Mouse (Mus musculus): ENCODE measurements around the gene Zkscan16. TPM values are rescaled to one million over a fixed set of nuclear protein-coding genes. Genes with fewer than 3 reads are reported as not detected.

Zkscan16 gene
- polyA plus RNA-seq (2012; rRNA removed), result 2.9 and 3.2 TPM in 2 replicates

GRCm38 (mm10) chr4:58943420-58944205, at the start of gene Zkscan16:
Gene Zkscan16 (plus strand): TSS chr4:58943628.

GRCm38 (mm10) chr4:58912629-58913335, 30.6 kb upstream of the Zkscan16 start, which contains the start of gene Ecpas:
Gene Ecpas (minus strand): TSS chr4:58912749.

GRCm38 (mm10) chr4:58986540-58987190, 43.2 kb downstream of the Zkscan16 start, which contains the start of gene Ptgr1:
Gene Ptgr1 (minus strand): TSS chr4:58987119.

DNA sequence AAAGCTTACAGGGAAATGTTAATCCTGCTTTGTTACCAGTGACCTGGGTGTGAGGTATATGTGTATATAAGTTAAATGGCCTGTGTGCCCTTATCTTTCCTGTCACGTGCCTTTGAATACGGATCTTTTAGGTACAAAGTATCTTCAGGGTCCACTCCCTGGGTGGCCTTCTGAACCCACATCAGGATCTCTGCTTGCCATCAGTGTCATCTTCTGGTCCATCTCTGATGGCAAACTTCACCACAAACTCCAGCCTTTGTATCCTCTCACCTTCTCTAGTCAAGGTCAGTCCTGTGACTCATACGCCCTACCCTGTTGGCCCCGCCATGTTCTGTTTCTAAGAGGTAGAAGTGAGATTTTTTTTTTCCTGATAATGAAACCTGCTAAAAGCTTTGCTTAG, 51.3 kb downstream of the Zkscan16 start, which contains the start of gene Dnajc25:
Dnajc25 (plus strand) TSS at position 301 of the 400 bp plus-strand sequence.

DNA sequence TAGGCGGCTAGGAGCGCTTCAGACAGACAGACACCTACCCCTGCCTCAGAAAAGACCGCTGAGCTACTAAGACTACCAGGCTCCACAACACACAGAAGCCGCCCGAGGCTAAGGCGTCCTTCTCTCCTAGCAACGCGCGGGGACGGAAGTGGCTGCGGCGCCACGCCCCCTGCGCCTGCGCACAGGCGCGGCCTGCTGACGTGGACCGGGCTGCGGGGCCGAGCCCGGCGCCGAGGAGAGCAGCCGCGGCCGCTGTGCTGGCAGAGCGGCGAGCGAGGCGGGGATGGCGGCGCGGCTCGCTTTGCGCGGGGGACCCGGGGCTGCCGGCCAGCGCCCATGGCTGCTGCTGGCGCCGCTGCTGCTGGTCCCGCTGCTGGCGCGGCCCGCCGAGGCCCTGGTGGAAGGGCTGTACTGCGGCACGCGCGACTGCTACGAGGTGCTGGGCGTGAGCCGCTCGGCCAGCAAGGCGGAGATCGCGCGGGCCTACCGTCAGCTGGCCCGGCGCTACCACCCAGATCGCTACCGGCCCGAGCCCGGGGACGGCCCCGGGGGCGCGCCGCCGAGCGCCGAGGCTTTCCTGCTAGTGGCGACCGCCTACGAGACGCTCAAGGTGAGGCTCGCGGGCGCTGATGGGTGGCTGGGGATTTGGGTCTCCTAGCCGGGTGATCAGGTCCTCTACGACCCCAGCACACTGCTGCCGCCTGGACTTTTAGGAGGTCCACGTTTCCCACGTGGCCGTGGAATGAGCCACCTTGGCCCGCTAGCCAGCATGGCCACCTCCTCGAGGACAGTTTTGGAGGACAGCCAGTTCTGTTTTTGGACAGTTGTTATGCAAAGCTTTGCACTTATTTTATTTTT, 59.7 kb downstream of the Zkscan16 start, which contains the start of gene Gm20503:
Gm20503 (plus strand) TSS at position 263 of the 858 bp plus-strand sequence.

Other genes with a start within 250 kb of the Zkscan16 start
- gene Olfr267, start 155.9 kb upstream of the Zkscan16 start, polyA plus RNA-seq (2012; rRNA removed), result 0.31 and 0.36 TPM in 2 replicates
- 28.0 and 28.1 TPM in 2 replicates for gene Ecpas, start 30.9 kb upstream of the Zkscan16 start, polyA plus RNA-seq (2012; rRNA removed)
- gene Ptgr1, start 43.5 kb downstream of the Zkscan16 start, polyA plus RNA-seq (2012; rRNA removed), result 4.0 and 6.1 TPM in 2 replicates
- gene Dnajc25, start 51.4 kb downstream of the Zkscan16 start, polyA plus RNA-seq (2012; rRNA removed), result 4.0 and 6.2 TPM in 2 replicates
- not detected in 2 replicates for gene Gm20503, start 59.6 kb downstream of the Zkscan16 start, polyA plus RNA-seq (2012; rRNA removed)
- 65.4 and 73.0 TPM in 2 replicates for gene Gng10, start 91.5 kb downstream of the Zkscan16 start, polyA plus RNA-seq (2012; rRNA removed)
- not detected in 2 replicates for gene AI481877, start 195.4 kb downstream of the Zkscan16 start, polyA plus RNA-seq (2012; rRNA removed)
- 48.8 and 49.8 TPM in 2 replicates for gene Ugcg, start 245.6 kb downstream of the Zkscan16 start, polyA plus RNA-seq (2012; rRNA removed)